Mouse (Mus musculus) hindbrain, embryonic 16.5 days (tissue): ENCODE measurements around the gene Gpr68. TPM values are rescaled to one million over a fixed set of nuclear protein-coding genes. Genes with fewer than 3 reads are reported as not detected.
A peak's percentile ranks its signal among the peaks of the same experiment; 100 is the strongest.

Source experiments
- ATAC-seq: fragments of 200-750 bp; cut with Nextera tagmentation; 2 replicates; pipeline ENCODE4 v1.8.0; 2017; ENCODE audit warnings: moderate TSS enrichment, moderate library complexity
- H3K27ac ChIP-seq: fragments of 300-500 bp; sonication (generic); 2 replicates; pipeline ENCODE4 v1.5.1; 2014; ENCODE audit warnings: low read depth, mild to moderate bottlenecking, control low read depth, low read length, moderate library complexity
- H3K27me3 ChIP-seq: fragments of 300-500 bp; sonication (generic); replicated peaks from 2 replicates; pipeline ENCODE4 v1.6.1; 2014; ENCODE audit warnings: low read length; ENCODE audit not compliant: control insufficient read depth, insufficient read depth
- H3K36me3 ChIP-seq: fragments of 300-500 bp; sonication (generic); 2 replicates; pipeline ENCODE4 v1.6.1; 2014; ENCODE audit warnings: mild to moderate bottlenecking, low read length, moderate library complexity, mixed read lengths; ENCODE audit not compliant: control insufficient read depth, insufficient read depth
- H3K4me1 ChIP-seq: fragments of 300-500 bp; sonication (generic); 2 replicates; pipeline ENCODE4 v1.6.1; 2014; ENCODE audit warnings: low read depth, low read length; ENCODE audit not compliant: control insufficient read depth, insufficient read depth
- H3K4me2 ChIP-seq: fragments of 300-500 bp; sonication (generic); 2 replicates; pipeline ENCODE4 v1.6.1; 2014; ENCODE audit warnings: mild to moderate bottlenecking, low read length, control low read depth, moderate library complexity
- H3K4me3 ChIP-seq: fragments of 300-500 bp; sonication (generic); 2 replicates; pipeline ENCODE4 v1.5.1; 2014; ENCODE audit warnings: mild to moderate bottlenecking, low read length, control low read depth, moderate library complexity
- H3K9ac ChIP-seq: fragments of 300-500 bp; sonication (generic); 2 replicates; pipeline ENCODE4 v1.6.1; 2014; ENCODE audit warnings: low read depth, mild to moderate bottlenecking, control low read depth, low read length, moderate library complexity
- H3K9me3 ChIP-seq: fragments of 300-500 bp; sonication (generic); 2 replicates; pipeline ENCODE4 v1.6.1; 2014; ENCODE audit warnings: mild to moderate bottlenecking, low read length, moderate library complexity; ENCODE audit not compliant: control insufficient read depth
- WGBS: fragments of 180-500 bp; shearing (Covaris S2); extraction: QIAGEN DNeasy Blood & Tissue Kit; methylation state at CpG from one replicate; pipeline ENCODE4 v1.1.7; 2014; 5-methylcytosine and 5-hydroxymethylcytosine counted together
- polyA plus RNA-seq: library from polyadenylated mRNA; unstranded; fragments of >200 nt; fragmentation: Nextera tagmentation; extraction: Ambion mirVana; gene quantifications from 2 replicates; pipeline ENCODE4 v1.2.1, GENCODE M21; 2015

Gene Gpr68
- polyA plus RNA-seq, 1 experiment from 2014 or later: 6.8 TPM

GRCm38 (mm10) chr12:100945501-100945900 lies 37.5 kb upstream of the Gpr68 start:
- no peak overlapping the region for H3K4me2 ChIP-seq
- H3K4me3 ChIP-seq: no peak overlapping the region
- ATAC-seq: no peak
- H3K36me3 ChIP-seq: peaks cover 23% of the 10 kb centered on the region
- H3K4me1 ChIP-seq: no peaks in the 10 kb centered on the region
- WGBS: 85% methylated on average over 12 of the region's 12 CpGs
- H3K27me3 ChIP-seq: no peaks in the 10 kb centered on the region
- H3K9ac ChIP-seq: no peak overlapping the region
- H3K27ac ChIP-seq: no peak overlapping the region
- H3K9me3 ChIP-seq: no peaks in the 10 kb centered on the region

GRCm38 (mm10) chr12:100944921-100945336 lies 36.9 kb upstream of the Gpr68 start:
- Histone ChIP-seq H3K9ac (no peak overlapping the region), H3K4me3 (no peak overlapping the region), H3K27me3 (no peaks in the 10 kb centered on the region), H3K4me2 (no peak overlapping the region), H3K36me3 (peaks cover 25% of the 10 kb centered on the region), H3K9me3 (no peaks in the 10 kb centered on the region), H3K27ac (no peak overlapping the region), H3K4me1 (no peaks in the 10 kb centered on the region)
- no peak for ATAC-seq
- WGBS: 90% methylated on average over 21 of the region's 21 CpGs

- Histone ChIP-seq H3K9ac (no peak overlapping the region), H3K4me2 (no peak overlapping the region), H3K4me3 (no peak overlapping the region), H3K27me3 (no peaks in the 10 kb centered on the region), H3K27ac (no peak overlapping the region), H3K36me3 (peaks cover 28% of the 10 kb centered on the region), H3K4me1 (no peaks in the 10 kb centered on the region), H3K9me3 (no peaks in the 10 kb centered on the region)
- ATAC-seq: no peak
- WGBS: 81% methylated on average over 4 of the region's 4 CpGs
Observed at GRCm38 (mm10) chr12:100943146-100943545, 35.1 kb upstream of the Gpr68 start.

- Histone ChIP-seq H3K27me3 (no peaks in the 10 kb centered on the region), H3K27ac (no peak overlapping the region), H3K4me1 (no peaks in the 10 kb centered on the region), H3K4me2 (no peak overlapping the region), H3K9me3 (no peaks in the 10 kb centered on the region), H3K36me3 (peaks cover 19% of the 10 kb centered on the region), H3K9ac (no peak overlapping the region), H3K4me3 (no peak overlapping the region)
- ATAC-seq: no peak
- WGBS: 83% methylated on average over 3 of the region's 3 CpGs
Observed at GRCm38 (mm10) chr12:100941361-100941760, 33.4 kb upstream of the Gpr68 start.

- peaks cover 15% of the 10 kb centered on the region; the same call in 1 of the 2 replicates for H3K36me3 ChIP-seq
- peak; percentile 46; the same call in 1 of the 2 replicates for ATAC-seq
Observed at GRCm38 (mm10) chr12:100937441-100938360, 29.7 kb upstream of the Gpr68 start.

GRCm38 (mm10) chr12:100936737-100937136 lies 28.7 kb upstream of the Gpr68 start:
- no peaks in the 10 kb centered on the region for H3K4me1 ChIP-seq
- no peak for ATAC-seq
- H3K27me3 ChIP-seq: no peaks in the 10 kb centered on the region
- H3K27ac ChIP-seq: no peak overlapping the region
- H3K4me2 ChIP-seq: no peak overlapping the region
- WGBS: 83% methylated on average over 4 of the region's 4 CpGs
- no peaks in the 10 kb centered on the region for H3K9me3 ChIP-seq
- H3K9ac ChIP-seq: no peak overlapping the region
- no peak overlapping the region for H3K4me3 ChIP-seq
- H3K36me3 ChIP-seq: peaks cover 15% of the 10 kb centered on the region; the same call in 1 of the 2 replicates

More at GRCm38 (mm10) chr12:100937441-100938360, 29.7 kb upstream of the Gpr68 start:
- H3K27ac ChIP-seq: no peak overlapping the region
- no peak overlapping the region for H3K4me2 ChIP-seq
- 64% methylated on average over 20 of the region's 21 CpGs for WGBS
- no peak overlapping the region for H3K9ac ChIP-seq
- H3K4me1 ChIP-seq: no peaks in the 10 kb centered on the region
- no peaks in the 10 kb centered on the region for H3K9me3 ChIP-seq
- H3K4me3 ChIP-seq: no peak overlapping the region
- no peaks in the 10 kb centered on the region for H3K27me3 ChIP-seq

GRCm38 (mm10) chr12:100936116-100936515 lies 28.1 kb upstream of the Gpr68 start:
- Histone ChIP-seq H3K4me3 (no peak overlapping the region), H3K9ac (no peak overlapping the region), H3K36me3 (peaks cover 12% of the 10 kb centered on the region; the same call in 1 of the 2 replicates), H3K4me2 (no peak overlapping the region), H3K9me3 (no peaks in the 10 kb centered on the region), H3K27me3 (no peaks in the 10 kb centered on the region), H3K27ac (no peak overlapping the region), H3K4me1 (no peaks in the 10 kb centered on the region)
- WGBS: 33% methylated on average over 2 of the region's 2 CpGs
- peak; percentile 55 for ATAC-seq

- no peak overlapping the region for H3K4me2 ChIP-seq
- H3K27me3 ChIP-seq: no peaks in the 10 kb centered on the region
- H3K9ac ChIP-seq: no peak overlapping the region
- no peaks in the 10 kb centered on the region for H3K4me1 ChIP-seq
- no peak overlapping the region for H3K4me3 ChIP-seq
- no peak for ATAC-seq
- 90% methylated on average over 5 of the region's 5 CpGs for WGBS
- no peak overlapping the region for H3K27ac ChIP-seq
- H3K36me3 ChIP-seq: peaks cover 9% of the 10 kb centered on the region
- no peaks in the 10 kb centered on the region for H3K9me3 ChIP-seq
Observed at GRCm38 (mm10) chr12:100934796-100935195, 26.8 kb upstream of the Gpr68 start.

GRCm38 (mm10) chr12:100931653-100932052 lies 23.7 kb upstream of the Gpr68 start:
- no peaks in the 10 kb centered on the region; the same call in 1 of the 2 replicates for H3K9me3 ChIP-seq
- no peaks in the 10 kb centered on the region for H3K27me3 ChIP-seq
- no peak for ATAC-seq
- no peaks in the 10 kb centered on the region for H3K4me1 ChIP-seq
- WGBS: 97% methylated on average over 10 of the region's 14 CpGs
- H3K9ac ChIP-seq: no peak overlapping the region
- no peak overlapping the region for H3K4me2 ChIP-seq
- no peak overlapping the region for H3K27ac ChIP-seq
- H3K4me3 ChIP-seq: no peak overlapping the region
- peaks cover 15% of the 10 kb centered on the region for H3K36me3 ChIP-seq
